Mouse (Mus musculus) retina, adult 2 months (tissue): Measurements from ENCODE around the gene Npc1l1.
"Not testable (repeated sequence)": the region's sequence is repeated elsewhere in the genome, so short reads cannot be mapped to it uniquely, and the experiment has no call there.

Experiments used
- DNase-seq: peaks from one replicate; pipeline ENCODE4 v3.0.0-alpha.2; 2012; ENCODE audit warnings: low read depth, low spot score

Gene Npc1l1

GRCm38 (mm10) chr11:6230012-6230411 lies at the start of gene Npc1l1:
TSS of gene Npc1l1 (minus strand) at chr11:6230143.
- DNase-seq, result no peak

- DNase-seq, result no peak
Observed at GRCm38 (mm10) chr11:6276466-6276865, 46.5 kb upstream of the Npc1l1 start.

GRCm38 (mm10) chr11:6275094-6275484 lies 45.1 kb upstream of the Npc1l1 start:
- no peak for DNase-seq

GRCm38 (mm10) chr11:6274387-6275093 lies 44.6 kb upstream of the Npc1l1 start, which contains the start of gene Tmed4:
TSS of gene Tmed4 (minus strand) at chr11:6274870.
- peak; percentile 93 for DNase-seq

- no peak for DNase-seq
Observed at GRCm38 (mm10) chr11:6273607-6274006, 43.7 kb upstream of the Npc1l1 start.

GRCm38 (mm10) chr11:6267320-6268254 lies 37.6 kb upstream of the Npc1l1 start, which contains the start of gene Ddx56:
TSS of gene Ddx56 (minus strand) at chr11:6267772.
- peak; percentile 91 for DNase-seq

- DNase-seq, result no peak
Observed at GRCm38 (mm10) chr11:6266621-6267020, 36.7 kb upstream of the Npc1l1 start.

- no peak for DNase-seq
Observed at GRCm38 (mm10) chr11:6261434-6262082, 31.6 kb upstream of the Npc1l1 start.

GRCm38 (mm10) chr11:6259413-6259812 lies 29.5 kb upstream of the Npc1l1 start:
- DNase-seq, result no peak

- DNase-seq, result no peak
Observed at GRCm38 (mm10) chr11:6256490-6257072, 26.6 kb upstream of the Npc1l1 start.

- not testable (repeated sequence) for DNase-seq
Observed at GRCm38 (mm10) chr11:6254602-6255001, 24.7 kb upstream of the Npc1l1 start.

GRCm38 (mm10) chr11:6252824-6253223 lies 22.9 kb upstream of the Npc1l1 start:
- no peak for DNase-seq

- DNase-seq, result no peak
Observed at GRCm38 (mm10) chr11:6252248-6252647, 22.3 kb upstream of the Npc1l1 start.

GRCm38 (mm10) chr11:6244707-6245106 lies 14.8 kb upstream of the Npc1l1 start:
- no peak for DNase-seq

- no peak for DNase-seq
Observed at GRCm38 (mm10) chr11:6233025-6233424, 3.1 kb upstream of the Npc1l1 start.

- no peak for DNase-seq
Observed at GRCm38 (mm10) chr11:6224541-6225229, 5.3 kb downstream of the Npc1l1 start.

- DNase-seq, result no peak
Observed at GRCm38 (mm10) chr11:6222187-6222586, 7.8 kb downstream of the Npc1l1 start.

- DNase-seq, result no peak
Observed at GRCm38 (mm10) chr11:6219967-6220366, 10.0 kb downstream of the Npc1l1 start.

- DNase-seq, result no peak
Observed at GRCm38 (mm10) chr11:6218189-6218896, 11.6 kb downstream of the Npc1l1 start.

- DNase-seq, result no peak
Observed at GRCm38 (mm10) chr11:6216834-6217233, 13.1 kb downstream of the Npc1l1 start.
